Mouse (Mus musculus) E14TG2a.4 (cell line): ENCODE data around the gene Poc1b.
A peak's percentile ranks its signal among the peaks of the same experiment; 100 is the strongest.

ENCODE experiments used
- H3K27me3 ChIP-seq: 2 replicates; pipeline ENCODE4 v1.6.1; 2014; ENCODE audit warnings: low read length, control low read depth; ENCODE audit not compliant: insufficient read depth
- H3K36me3 ChIP-seq: 2 replicates; pipeline ENCODE4 v1.6.1; 2014; ENCODE audit warnings: low read length, control low read depth; ENCODE audit not compliant: insufficient read depth
- H3K4me1 ChIP-seq: replicated peaks from 2 replicates; pipeline ENCODE4 v1.6.1; 2014; ENCODE audit warnings: low read depth, low read length, control low read depth
- H3K4me3 ChIP-seq: replicated peaks from 2 replicates; pipeline ENCODE4 v1.5.1; 2014; ENCODE audit warnings: mild to moderate bottlenecking, low read length
- H3K9me3 ChIP-seq: 2 replicates; pipeline ENCODE4 v1.6.1; 2014; ENCODE audit warnings: low read length, control low read depth
- CTCF ChIP-seq: conservative IDR thresholded peaks from 2 replicates; pipeline ENCODE4 v1.5.1; 2014; ENCODE audit warnings: low read length
- NANOG ChIP-seq: IDR thresholded peaks from 2 replicates; pipeline ENCODE4 v1.6.1; 2014; ENCODE audit warnings: borderline replicate concordance, low read length, mixed read lengths
- POU5F1 ChIP-seq: IDR thresholded peaks from 2 replicates; pipeline ENCODE4 v1.6.1; 2014; ENCODE audit warnings: low read length, borderline replicate concordance

Gene Poc1b

DNA sequence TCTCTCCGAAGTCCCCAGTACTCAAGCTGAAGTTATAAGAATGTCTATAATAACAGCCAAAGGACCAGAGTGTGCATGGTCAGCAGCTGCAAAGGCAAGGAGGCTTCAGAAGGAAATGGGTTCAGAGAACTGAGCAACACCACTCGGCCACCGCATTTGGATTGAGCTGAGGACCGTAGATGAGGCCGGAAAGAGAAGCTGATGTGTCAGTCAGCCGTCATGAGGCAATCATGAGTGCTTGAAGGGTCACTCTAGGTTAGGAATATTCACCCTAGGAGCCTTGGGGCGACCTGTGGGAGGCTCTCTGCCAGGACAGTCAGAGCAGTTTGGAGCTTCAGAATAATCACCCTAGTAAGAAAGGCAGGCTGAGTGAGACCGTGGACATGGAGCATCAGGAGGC, 74.7 kb downstream of the Poc1b start:
- Histone ChIP-seq H3K36me3 (no peaks in the 10 kb centered on the region), H3K4me3 (no peak overlapping the region), H3K27me3 (no peaks in the 10 kb centered on the region), H3K4me1 (0 out of 2 replicates have a peak, but pooled peaks cover 3% of the 10 kb centered on the region), H3K9me3 (no peaks in the 10 kb centered on the region)
- no peak for TF ChIP-seq POU5F1
- no peak for TF ChIP-seq NANOG
- TF ChIP-seq CTCF, result no peak

DNA sequence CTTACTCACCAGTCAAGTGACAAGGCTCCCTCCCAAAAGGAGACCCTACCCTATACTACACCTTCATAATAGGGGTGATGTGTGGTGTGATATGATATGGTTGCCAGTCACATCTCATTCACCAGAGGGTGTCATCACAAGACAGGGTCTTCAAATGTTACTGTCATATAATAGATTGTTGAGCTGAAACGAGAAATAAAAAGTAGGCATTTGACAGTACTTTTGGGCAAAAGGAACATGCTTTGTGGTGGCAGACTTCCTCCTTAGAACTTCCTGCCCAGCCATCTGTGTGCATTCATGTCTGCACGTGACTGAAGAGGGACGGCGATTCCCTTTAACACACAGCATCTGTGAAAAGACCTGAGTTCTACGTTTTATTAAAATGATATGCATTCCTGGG, 75.3 kb downstream of the Poc1b start:
- no peak for TF ChIP-seq POU5F1
- TF ChIP-seq NANOG, result no peak
- no peak for TF ChIP-seq CTCF
- H3K27me3 ChIP-seq, result no peaks in the 10 kb centered on the region
- H3K4me1 ChIP-seq, result 0 out of 2 replicates have a peak, but pooled peaks cover 3% of the 10 kb centered on the region
- no peaks in the 10 kb centered on the region for H3K9me3 ChIP-seq
- H3K4me3 ChIP-seq, result no peak overlapping the region
- no peaks in the 10 kb centered on the region for H3K36me3 ChIP-seq

DNA sequence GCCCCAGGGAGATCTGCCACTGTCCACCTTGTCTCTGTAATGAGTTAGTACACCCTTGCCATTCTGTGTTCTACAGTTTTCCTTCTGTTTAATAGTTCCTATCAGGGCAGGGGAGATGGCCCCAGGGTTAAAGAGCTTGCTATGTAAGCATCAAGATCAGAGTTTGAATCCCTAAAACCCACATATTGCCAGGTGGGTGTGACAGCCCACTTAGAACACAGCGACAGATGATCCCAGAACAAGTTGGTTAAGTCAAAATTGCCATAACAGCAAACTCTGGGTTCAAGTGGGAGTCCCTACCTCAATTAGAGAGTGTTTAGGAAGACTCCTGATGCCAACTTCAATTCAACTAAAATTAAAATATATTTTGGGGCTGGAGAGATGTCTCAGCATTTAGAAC, 81.3 kb downstream of the Poc1b start:
- no peaks in the 10 kb centered on the region for H3K27me3 ChIP-seq
- no peak overlapping the region for H3K4me3 ChIP-seq
- TF ChIP-seq NANOG, result no peak
- no peak for TF ChIP-seq POU5F1
- no peak for TF ChIP-seq CTCF
- no peaks in the 10 kb centered on the region for H3K36me3 ChIP-seq
- no peaks in the 10 kb centered on the region for H3K9me3 ChIP-seq
- peaks cover 3% of the 10 kb centered on the region; the same call in 1 of the 2 replicates for H3K4me1 ChIP-seq

DNA sequence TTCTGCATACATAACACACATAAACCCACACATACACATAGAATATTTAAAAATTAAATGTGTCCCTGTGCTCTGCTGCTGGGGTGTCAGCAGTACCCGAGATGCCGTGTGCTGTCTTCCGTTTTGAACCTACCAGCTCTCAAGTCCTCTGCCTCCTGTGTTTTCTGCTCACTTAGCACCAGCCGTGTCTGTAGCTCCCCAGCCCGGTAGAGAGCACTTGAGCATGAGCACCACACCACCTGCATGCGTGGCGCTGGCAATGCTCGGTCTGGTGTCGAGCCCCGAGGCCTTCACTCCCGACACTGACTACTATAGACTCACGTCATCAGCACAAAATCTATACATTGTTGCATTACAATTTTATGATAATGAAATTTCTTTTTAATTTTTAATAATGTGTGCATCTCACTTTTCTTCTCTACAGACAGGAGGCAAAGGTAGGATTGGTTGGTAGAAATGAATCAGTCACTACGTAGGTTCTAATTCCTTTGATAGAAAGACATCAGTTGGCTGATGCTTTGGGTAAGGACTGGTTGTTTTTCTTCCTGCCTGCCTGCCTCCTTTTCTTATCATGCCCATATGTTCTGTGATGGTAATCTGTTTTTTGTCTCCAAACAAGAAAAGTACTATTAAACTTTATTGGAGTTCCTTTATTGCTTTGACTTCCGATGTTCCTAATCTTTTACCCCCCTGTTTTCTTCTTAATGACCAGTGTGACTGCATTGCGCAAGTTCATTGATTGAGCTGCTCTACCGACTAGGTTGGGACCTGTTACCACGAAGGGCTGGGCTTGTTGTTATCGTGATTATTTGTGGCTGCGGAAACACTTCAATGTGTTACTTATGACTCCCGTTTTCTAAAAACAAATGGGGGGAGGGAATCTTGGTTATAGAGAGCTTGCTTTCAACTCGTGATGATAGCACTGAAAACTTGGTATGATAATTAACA, 82.1 kb downstream of the Poc1b start:
- no peaks in the 10 kb centered on the region for H3K27me3 ChIP-seq
- no peaks in the 10 kb centered on the region for H3K9me3 ChIP-seq
- H3K4me3 ChIP-seq, result no peak overlapping the region
- TF ChIP-seq CTCF, result no peak
- TF ChIP-seq POU5F1, result no peak
- no peak for TF ChIP-seq NANOG
- no peaks in the 10 kb centered on the region for H3K36me3 ChIP-seq
- peaks cover 3% of the 10 kb centered on the region; the same call in 1 of the 2 replicates for H3K4me1 ChIP-seq

- H3K4me1 ChIP-seq, result peaks cover 3% of the 10 kb centered on the region; the same call in 1 of the 2 replicates
- H3K4me3 ChIP-seq, result no peak overlapping the region
- no peaks in the 10 kb centered on the region for H3K36me3 ChIP-seq
- no peaks in the 10 kb centered on the region for H3K27me3 ChIP-seq
- TF ChIP-seq NANOG (no peak), CTCF (peak; percentile 65), POU5F1 (no peak)
- no peaks in the 10 kb centered on the region for H3K9me3 ChIP-seq
Observed at GRCm38 (mm10) chr10:99190798-99191197, 84.0 kb downstream of the Poc1b start.

DNA sequence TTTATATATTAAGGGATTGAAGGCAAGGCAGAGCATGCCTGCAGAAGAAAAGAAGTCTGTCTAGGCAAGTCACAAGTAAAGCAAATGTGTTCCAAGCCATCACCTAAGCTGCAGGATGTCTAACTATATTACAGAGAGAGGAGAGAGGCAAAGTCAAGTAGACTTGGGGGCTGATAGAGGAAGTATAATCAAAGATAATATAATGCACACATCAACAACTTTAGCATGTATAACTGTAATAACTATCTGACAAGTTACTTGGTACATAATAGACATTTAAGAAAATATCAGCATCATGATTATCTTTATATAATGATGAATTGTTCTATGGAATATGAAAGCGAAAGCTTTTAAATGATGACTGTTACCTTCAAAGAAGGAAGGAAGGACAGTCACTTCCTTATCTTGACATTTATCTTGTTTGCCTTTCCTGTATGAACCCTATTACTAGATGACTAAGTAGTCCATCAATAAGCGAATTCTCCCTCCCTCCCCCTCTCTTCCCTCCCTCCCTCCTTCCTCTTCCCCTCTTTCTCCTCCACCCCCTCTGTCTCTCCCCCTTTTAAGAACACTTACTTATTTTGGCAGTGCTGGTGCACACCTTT, 87.7 kb downstream of the Poc1b start:
- no peak for TF ChIP-seq NANOG
- no peak for TF ChIP-seq CTCF
- no peak for TF ChIP-seq POU5F1
- Histone ChIP-seq H3K27me3 (no peaks in the 10 kb centered on the region), H3K4me1 (peaks cover 2% of the 10 kb centered on the region), H3K9me3 (no peaks in the 10 kb centered on the region), H3K36me3 (peaks cover 4% of the 10 kb centered on the region; the same call in 1 of the 2 replicates), H3K4me3 (no peak overlapping the region)

DNA sequence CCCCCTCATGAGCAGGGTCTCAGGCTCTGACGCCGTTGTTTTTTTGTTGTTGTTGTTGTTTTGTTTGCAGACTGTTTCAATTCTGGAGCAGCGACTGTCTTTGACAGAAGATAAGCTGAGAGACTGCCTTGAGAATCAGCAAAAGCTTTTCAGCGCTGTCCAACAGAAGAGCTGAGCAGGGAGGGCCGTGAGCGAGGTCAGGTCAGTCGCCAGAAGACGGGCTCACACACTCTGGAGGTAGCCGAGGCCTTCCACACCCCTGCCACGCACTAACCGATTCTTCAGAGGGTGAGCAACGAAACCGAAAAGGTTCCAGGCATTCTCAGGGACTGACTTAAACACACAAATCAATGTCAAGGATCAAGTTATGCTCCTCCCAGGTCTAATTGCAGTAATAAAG, 89.7 kb downstream of the Poc1b start:
- no peaks in the 10 kb centered on the region for H3K9me3 ChIP-seq
- TF ChIP-seq CTCF, result no peak
- no peaks in the 10 kb centered on the region for H3K27me3 ChIP-seq
- H3K4me1 ChIP-seq, result peaks cover 5% of the 10 kb centered on the region
- no peak overlapping the region for H3K4me3 ChIP-seq
- H3K36me3 ChIP-seq, result peaks cover 4% of the 10 kb centered on the region; the same call in 1 of the 2 replicates

GRCm38 (mm10) chr10:99197125-99197524, 90.3 kb downstream of the Poc1b start:
- no peaks in the 10 kb centered on the region for H3K27me3 ChIP-seq
- peaks cover 9% of the 10 kb centered on the region for H3K4me1 ChIP-seq
- no peak overlapping the region for H3K4me3 ChIP-seq
- H3K9me3 ChIP-seq, result no peaks in the 10 kb centered on the region
- no peak for TF ChIP-seq POU5F1
- no peak for TF ChIP-seq CTCF
- no peak for TF ChIP-seq NANOG
- H3K36me3 ChIP-seq, result peaks cover 4% of the 10 kb centered on the region; the same call in 1 of the 2 replicates
